Mouse (Mus musculus) layer of hippocampus, postnatal 25 days (tissue): Measurements from ENCODE around the gene Fkbp5. TPM values are rescaled to one million over a fixed set of nuclear protein-coding genes. Genes with fewer than 3 reads are reported as not detected.

Experiments used
- DNase-seq, 2 experiments: peaks; one replicate each; pipeline ENCODE4 v3.0.0; 2022; ENCODE audit warnings: mixed read lengths in 2 of 2, low spot score in 1 of 2; ENCODE audit errors: extremely low spot score in 1 of 2
- total RNA-seq, 2 experiments: library from RNA; stranded (reverse); gene quantifications; 2 replicates each; pipeline ENCODE4 v1.2.3; 2021

The Fkbp5 gene
- total RNA-seq, 2 experiments from 2014 or later = 62.5 to 85.0 TPM

DNA sequence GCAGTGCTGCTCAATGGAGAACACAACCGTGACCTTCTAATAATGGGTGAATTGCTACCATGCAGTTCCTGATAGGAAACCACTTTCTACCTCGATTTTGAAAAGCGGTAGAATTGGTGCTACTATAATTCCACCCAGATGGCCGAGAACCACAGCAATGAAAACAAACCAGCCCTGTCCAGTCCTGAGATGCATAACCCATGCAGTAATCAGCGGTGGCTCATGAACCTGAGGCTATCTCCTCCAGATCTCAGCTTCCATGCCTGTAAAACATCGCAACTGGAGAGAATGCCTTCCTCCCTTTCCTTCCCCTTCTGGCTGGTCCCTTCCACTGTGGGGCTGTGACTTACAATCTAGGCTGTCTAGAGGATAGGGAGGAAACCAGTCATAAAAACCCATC, 46.5 kb downstream of the Fkbp5 start:
- DNase-seq = no peak

GRCm38 (mm10) chr17:28467749-28468148, 49.6 kb downstream of the Fkbp5 start:
- no peak for DNase-seq

DNA sequence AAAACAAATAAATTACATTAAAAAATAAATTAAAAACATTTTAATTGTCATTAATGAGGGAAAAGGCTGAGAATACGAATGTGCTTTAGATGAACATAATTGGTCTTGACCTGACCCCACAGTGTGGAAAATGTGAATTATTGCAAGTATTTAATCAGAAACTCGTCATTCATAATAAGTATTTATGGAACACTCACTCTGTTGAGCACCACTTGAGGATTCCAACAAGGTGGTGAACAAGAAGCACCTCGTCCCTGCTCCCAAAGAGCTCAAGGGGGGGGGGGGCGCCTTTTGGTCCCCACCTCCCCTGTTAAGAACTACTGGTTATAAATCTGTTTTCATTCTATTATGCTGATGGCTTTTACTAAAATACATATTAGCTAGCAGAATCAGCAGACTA, 51.4 kb downstream of the Fkbp5 start:
- DNase-seq = no peak

- no peak for DNase-seq
Measured at GRCm38 (mm10) chr17:28463701-28464443, 53.5 kb downstream of the Fkbp5 start.

- no peak for DNase-seq
Measured at GRCm38 (mm10) chr17:28460388-28460787, 56.9 kb downstream of the Fkbp5 start.

DNA sequence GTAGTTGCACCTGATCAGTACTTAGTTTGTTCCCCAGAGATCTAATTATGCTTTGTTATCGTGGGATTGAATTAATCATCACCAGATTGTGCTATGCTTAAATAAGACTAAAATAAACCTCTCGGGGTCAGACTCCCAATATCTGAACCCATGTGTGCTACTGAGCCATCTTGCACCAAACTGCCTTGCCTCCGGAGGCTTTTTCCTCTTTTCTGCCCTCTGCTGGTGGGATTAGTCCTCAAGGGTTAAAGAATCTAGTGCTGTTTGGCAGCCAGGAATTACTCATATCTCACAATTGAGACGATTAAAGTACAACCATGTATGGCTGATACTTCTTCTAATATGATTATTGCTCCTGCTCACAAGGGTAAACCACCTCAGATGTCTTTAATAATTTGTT, 62.2 kb downstream of the Fkbp5 start:
- DNase-seq = peak in 1 of 2 experiments; percentile 42

- no peak for DNase-seq
Measured at GRCm38 (mm10) chr17:28452889-28453288, 64.4 kb downstream of the Fkbp5 start.

DNA sequence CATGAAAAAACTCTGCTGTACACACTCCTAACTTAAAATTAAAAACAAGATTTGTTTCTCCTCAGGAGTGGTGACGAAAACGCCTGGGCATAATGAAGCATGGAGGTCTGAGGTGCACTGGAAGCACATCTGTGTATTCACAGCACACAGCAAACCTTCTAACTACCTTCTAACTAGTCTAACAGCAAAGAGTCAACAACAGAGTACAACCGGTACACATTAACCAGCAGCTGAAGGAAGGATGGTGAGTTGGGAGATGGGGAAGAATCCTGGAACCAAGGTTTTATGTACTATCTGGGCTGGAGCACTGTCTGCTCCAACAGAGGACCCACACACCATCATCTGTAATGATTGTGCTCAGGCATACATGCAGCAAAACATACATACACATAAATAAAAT, 65.4 kb downstream of the Fkbp5 start:
- no peak for DNase-seq

- no peak for DNase-seq
Measured at GRCm38 (mm10) chr17:28451487-28451886, 65.8 kb downstream of the Fkbp5 start.

- DNase-seq = no peak
Measured at GRCm38 (mm10) chr17:28448225-28448624, 69.1 kb downstream of the Fkbp5 start.

DNA sequence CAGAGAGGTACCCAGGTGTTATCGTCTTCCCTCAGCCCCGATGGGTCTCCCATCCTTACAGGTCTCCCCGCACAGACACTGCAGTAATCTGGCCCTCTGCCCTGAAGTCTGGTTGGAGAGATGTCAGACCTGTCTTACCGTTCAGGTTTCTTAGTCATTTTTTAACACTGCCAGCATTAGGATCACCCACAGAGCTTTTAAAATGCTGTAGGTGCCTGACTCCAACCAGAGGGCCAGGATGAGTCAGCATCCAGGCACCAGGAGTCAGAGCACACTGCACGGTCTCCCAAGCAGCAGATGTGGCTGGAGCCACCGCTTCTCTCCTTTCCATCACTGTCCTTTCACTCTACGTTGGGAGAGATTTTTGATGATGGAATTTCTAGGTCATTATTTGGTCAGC, 69.5 kb downstream of the Fkbp5 start:
- no peak for DNase-seq

DNA sequence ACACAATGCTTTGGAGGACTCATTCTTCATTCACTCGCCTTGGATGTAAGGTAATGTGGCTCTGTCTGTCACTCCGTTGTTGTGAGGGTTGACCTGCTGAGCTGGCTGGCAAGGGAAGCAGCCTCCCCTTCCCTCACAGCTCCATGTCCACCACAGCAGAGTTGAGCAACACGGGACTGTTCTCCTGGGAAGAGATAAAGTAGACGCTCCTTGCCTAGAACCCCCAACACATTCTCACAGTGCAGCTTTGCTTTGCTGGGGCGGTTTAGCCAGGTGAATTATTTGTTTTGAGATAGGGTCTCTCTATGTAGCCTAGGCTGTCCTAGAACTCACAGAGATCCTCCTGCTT, 70.5 kb downstream of the Fkbp5 start:
- no peak for DNase-seq

GRCm38 (mm10) chr17:28445886-28446819, 71.2 kb downstream of the Fkbp5 start:
- no peak for DNase-seq

DNA sequence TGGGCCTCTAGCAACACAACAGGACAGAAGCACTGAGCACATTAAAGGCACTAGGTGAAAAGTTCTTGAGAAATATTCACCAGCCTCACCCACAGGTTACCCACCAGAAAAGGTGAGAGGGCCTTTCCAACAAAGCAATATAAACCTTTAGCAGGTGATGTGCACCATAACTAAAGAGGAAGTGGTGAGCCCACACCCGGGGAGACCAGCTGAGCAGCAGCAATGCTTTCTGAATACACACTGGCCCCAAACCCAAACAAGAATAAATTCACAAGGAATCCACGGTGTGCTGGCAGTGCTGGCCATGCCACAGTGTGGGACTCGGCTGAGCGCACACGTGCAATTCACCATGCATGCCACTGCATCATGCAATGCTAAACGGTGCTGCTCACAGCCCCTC, 74.7 kb downstream of the Fkbp5 start:
- DNase-seq = no peak

GRCm38 (mm10) chr17:28438342-28439115, 78.8 kb downstream of the Fkbp5 start:
- DNase-seq = no peak

GRCm38 (mm10) chr17:28437938-28438337, 79.4 kb downstream of the Fkbp5 start:
- no peak for DNase-seq

GRCm38 (mm10) chr17:28434921-28435485, 82.3 kb downstream of the Fkbp5 start:
- no peak for DNase-seq

- DNase-seq = no peak
Measured at GRCm38 (mm10) chr17:28433029-28433428, 84.3 kb downstream of the Fkbp5 start.

DNA sequence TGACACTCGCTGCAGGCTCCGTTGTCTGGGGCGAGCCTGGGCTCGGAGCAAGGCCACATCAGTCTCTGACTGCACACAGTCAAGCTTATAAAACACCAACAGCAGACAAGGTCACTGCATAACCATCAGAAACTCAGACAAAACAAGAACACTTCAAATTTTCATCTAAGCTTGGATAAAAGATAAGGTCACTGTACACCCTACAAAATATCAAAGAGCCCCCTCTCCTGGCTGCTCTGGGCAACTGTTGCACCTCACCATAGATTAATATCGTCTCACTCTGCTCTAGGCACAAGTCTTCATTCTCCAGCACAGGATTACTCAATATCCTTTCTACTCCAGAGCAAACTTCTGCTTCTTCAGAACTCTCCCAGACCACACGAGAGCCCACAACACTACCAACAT, 85.4 kb downstream of the Fkbp5 start:
- DNase-seq = no peak

DNA sequence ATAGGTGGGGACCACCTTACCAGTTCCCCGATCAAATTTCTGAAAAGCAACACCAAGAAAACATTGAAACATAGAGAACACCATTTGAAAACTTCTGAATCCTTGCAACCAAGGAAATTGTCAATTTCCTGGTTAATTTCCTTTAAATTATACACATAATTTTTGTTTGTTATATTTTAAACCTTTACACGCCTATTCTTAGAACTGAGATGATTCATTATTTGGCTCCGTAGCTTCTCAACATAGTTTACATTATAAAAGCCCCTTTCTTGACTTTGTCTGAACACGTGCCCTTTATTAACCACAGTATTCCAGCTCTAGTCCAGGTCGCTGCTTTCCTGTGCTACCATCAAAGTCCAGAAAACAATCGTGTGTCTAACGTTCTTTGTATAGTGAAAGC, 86.3 kb downstream of the Fkbp5 start:
- DNase-seq = no peak
